Mouse (Mus musculus) heart, embryonic 14.5 days (tissue): ENCODE measurements around the gene Klf16. TPM values are rescaled to one million over a fixed set of nuclear protein-coding genes. Genes with fewer than 3 reads are reported as not detected.
A peak's percentile ranks its signal among the peaks of the same experiment; 100 is the strongest.

Experiments
- ATAC-seq: fragments of 200-750 bp; cut with Nextera tagmentation; 2 replicates; pipeline ENCODE4 v1.8.0; 2017; ENCODE audit warnings: low read depth, moderate TSS enrichment; ENCODE audit not compliant: insufficient number of reproducible peaks, insufficient read depth, low FRiP score
- H3K27ac ChIP-seq, 2 experiments: fragments of 200-500 bp in 1 of 2; fragments of 300-500 bp in 1 of 2; sonication (generic) in 1 of 2; replicated peaks in 1 of 2; 2 replicates each; pipeline ENCODE4 v1.5.1; 2012 to 2014; ENCODE audit warnings: low read depth in 2 of 2, low read length in 2 of 2, control low read depth in 1 of 2, mild to moderate bottlenecking in 1 of 2, mixed read lengths in 1 of 2; ENCODE audit not compliant: control insufficient read depth in 1 of 2, insufficient read depth in 1 of 2
- H3K27me3 ChIP-seq: fragments of 300-500 bp; sonication (generic); 2 replicates; pipeline ENCODE4 v1.6.1; 2014; ENCODE audit warnings: mild to moderate bottlenecking, low read length, control low read depth; ENCODE audit not compliant: control insufficient read depth, insufficient read depth
- H3K36me3 ChIP-seq: fragments of 300-500 bp; sonication (generic); 2 replicates; pipeline ENCODE4 v1.6.1; 2014; ENCODE audit warnings: mild to moderate bottlenecking, control low read depth, low read length, mixed read lengths; ENCODE audit not compliant: control insufficient read depth, insufficient read depth
- H3K4me1 ChIP-seq, 2 experiments: fragments of 200-500 bp in 1 of 2; fragments of 300-500 bp in 1 of 2; sonication (generic) in 1 of 2; 2 replicates each; pipeline ENCODE4 v1.6.1; 2012 to 2014; ENCODE audit warnings: low read length in 2 of 2, control low read depth in 1 of 2, mixed read lengths in 1 of 2; ENCODE audit not compliant: control insufficient read depth in 2 of 2, insufficient read depth in 2 of 2
- H3K4me2 ChIP-seq: fragments of 300-500 bp; sonication (generic); 2 replicates; pipeline ENCODE4 v1.6.1; 2014; ENCODE audit warnings: mild to moderate bottlenecking, low read length
- H3K4me3 ChIP-seq, 2 experiments: fragments of 200-500 bp in 1 of 2; fragments of 300-500 bp in 1 of 2; sonication (generic) in 1 of 2; 2 replicates each; pipeline ENCODE4 v1.5.1; 2012 to 2014; ENCODE audit warnings: low read length in 2 of 2, mild to moderate bottlenecking in 2 of 2, control low read depth in 1 of 2, low read depth in 1 of 2, moderate library complexity in 1 of 2; ENCODE audit not compliant: control insufficient read depth in 1 of 2, insufficient read depth in 1 of 2
- H3K9ac ChIP-seq: fragments of 300-500 bp; sonication (generic); 2 replicates; pipeline ENCODE4 v1.6.1; 2014; ENCODE audit warnings: mild to moderate bottlenecking, low read length
- H3K9me3 ChIP-seq: fragments of 300-500 bp; sonication (generic); 2 replicates; pipeline ENCODE4 v1.6.1; 2016; ENCODE audit warnings: low read length, control low read depth; ENCODE audit not compliant: control insufficient read depth
- WGBS: fragments of 180-500 bp; shearing (Covaris S2); extraction: QIAGEN DNeasy Blood & Tissue Kit; methylation state at CpG from one replicate; pipeline ENCODE4 v1.1.7; 2014; 5-methylcytosine and 5-hydroxymethylcytosine counted together
- polyA plus RNA-seq: library from polyadenylated mRNA; unstranded; fragments of >200 nt; fragmentation: Nextera tagmentation; extraction: Ambion mirVana; gene quantifications from 2 replicates; pipeline ENCODE4 v1.2.1, GENCODE M21; 2014

Klf16 gene
- polyA plus RNA-seq = 3.5 and 5.0 TPM in 2 replicates

DNA sequence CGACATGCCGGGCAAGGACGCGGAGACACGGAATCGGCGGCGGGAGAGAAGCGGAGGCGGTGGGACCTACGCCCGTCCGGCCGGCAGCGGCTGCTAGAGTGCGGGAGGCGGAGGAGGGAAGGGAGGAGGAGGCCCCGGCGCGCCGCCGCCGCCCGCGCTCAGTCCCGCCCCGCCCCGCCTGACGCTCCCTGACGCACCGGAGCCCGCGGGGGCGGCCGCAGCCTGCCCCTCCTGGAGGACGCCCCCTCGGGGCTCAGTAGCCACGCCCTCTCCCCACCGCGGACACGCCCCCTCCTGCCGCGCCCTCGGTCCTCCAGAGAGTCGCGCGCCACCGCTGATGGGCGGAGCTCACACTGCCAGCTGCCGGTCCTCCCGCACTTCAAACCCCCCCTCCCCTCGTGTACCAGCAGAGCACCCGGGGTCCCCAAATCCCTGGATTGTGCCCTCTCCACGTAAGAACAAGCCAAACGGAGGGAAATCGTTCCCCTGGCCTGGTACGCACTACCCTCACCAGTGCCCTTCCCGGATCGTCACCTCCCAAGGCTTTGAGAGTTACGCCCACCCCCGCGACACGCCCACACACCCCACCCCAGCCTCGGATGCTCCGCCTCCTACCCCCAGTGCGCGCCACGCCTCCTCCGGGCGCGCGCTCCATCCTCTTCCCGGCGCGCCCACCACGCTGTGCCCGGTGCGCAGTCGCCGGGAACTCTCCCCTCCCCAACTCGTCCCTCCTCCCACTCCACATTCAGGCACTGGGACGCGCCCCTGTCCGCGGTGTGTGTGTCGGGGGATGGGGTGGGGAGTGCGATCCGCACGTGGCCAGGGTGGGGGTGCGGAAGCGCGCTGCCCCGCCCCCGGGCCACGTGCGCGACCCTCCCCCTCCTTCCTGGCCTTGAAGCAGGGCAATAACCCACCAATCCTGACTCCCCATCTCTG, at the start of gene Klf16:
Gene Klf16 (minus strand): TSS at position 127 of the 936 bp plus-strand sequence.
- H3K27ac ChIP-seq = peak within 1 kb of the TSS; percentile 83 to 92
- peak within 1 kb of the TSS; percentile 87 for H3K9ac ChIP-seq
- peak within 1 kb of the TSS; percentile 92 for H3K4me2 ChIP-seq
- ATAC-seq = peak; percentile 84
- peak within 1 kb of the TSS; percentile 81 to 87 for H3K4me3 ChIP-seq
- H3K4me1 ChIP-seq = peaks cover 22 to 39% of the 10 kb centered on the region in 2 experiments
- peaks cover 11% of the 10 kb centered on the region; the same call in 1 of the 2 replicates for H3K36me3 ChIP-seq
- WGBS = under 1% methylated on average over 71 of the region's 97 CpGs
- H3K27me3 ChIP-seq = no peaks in the 10 kb centered on the region
- H3K9me3 ChIP-seq = no peaks in the 10 kb centered on the region

DNA sequence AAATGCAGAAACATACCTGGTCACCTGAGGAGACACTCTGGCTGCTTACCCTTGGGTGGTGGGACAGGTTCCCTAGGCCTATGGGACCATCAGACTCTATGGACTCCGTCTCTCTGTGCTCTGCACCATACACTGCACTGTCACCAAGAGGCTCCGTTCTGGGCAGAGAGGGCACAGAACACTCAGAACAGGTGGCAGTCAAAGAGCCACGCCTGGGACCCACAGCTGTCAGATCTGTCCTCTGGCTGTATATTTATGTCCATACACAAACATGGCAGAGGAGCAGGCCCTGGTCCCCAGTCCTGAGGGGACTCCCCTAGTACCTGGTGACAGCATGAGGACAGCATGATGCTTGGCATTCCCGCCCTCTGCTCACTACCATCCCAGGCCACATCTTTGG, 48.6 kb upstream of the Klf16 start:
- ATAC-seq = no peak
- Histone ChIP-seq H3K27me3 (no peaks in the 10 kb centered on the region), H3K9ac (peak overlapping the region; percentile 22; the same call in 1 of the 2 replicates), H3K36me3 (no peaks in the 10 kb centered on the region), H3K4me2 (no peak overlapping the region), H3K4me3 (no peak overlapping the region), H3K27ac (no peak overlapping the region), H3K4me1 (peaks cover 42 to 66% of the 10 kb centered on the region in 2 experiments), H3K9me3 (no peaks in the 10 kb centered on the region)
- 86% methylated on average over 4 of the region's 4 CpGs for WGBS

DNA sequence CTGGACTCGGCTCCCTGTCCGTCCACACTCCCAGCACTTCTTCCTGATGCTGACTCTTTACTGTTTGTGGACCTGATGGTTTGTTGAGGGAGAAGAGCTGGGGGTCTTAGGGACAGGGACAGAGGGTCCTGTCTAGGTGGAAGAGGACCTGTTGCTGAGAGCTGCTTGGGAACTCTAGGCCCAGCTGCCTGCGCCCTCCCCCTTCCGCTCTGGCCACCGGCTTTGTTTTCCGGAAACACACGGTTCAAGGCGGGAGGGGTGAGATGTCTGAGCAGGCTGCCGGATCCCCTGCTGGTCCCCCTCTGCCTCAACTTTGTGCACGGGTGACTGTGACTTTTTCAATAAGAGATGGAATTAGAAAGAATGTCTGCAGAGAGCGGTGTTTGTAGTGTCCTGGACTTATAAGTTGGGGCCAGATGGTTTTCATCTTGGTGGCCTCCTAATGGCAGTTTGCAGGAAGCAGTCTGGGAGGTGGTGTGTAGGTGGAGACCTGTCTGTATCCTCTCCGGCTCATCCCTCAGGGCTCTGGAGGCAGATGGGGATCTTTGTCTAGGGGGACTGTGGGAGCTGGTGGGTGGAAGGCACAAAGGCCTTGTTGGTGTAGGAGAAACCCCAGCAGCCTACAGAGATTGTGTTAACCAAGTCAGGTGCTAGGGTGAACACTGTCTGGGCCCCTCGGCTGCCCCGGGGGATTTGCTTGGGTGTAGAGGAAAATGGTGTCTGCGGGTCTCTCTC, 46.5 kb upstream of the Klf16 start:
- H3K36me3 ChIP-seq = no peaks in the 10 kb centered on the region
- H3K9ac ChIP-seq = peak overlapping the region; percentile 96
- peak overlapping the region; percentile 86 to 90 for H3K27ac ChIP-seq
- H3K4me3 ChIP-seq = peak overlapping the region; percentile 86 to 92
- H3K9me3 ChIP-seq = no peaks in the 10 kb centered on the region
- peak overlapping the region; percentile 98 for H3K4me2 ChIP-seq
- H3K4me1 ChIP-seq = peaks cover 28 to 50% of the 10 kb centered on the region in 2 experiments
- no peak for ATAC-seq
- WGBS = 13% methylated on average over 15 of the region's 15 CpGs
- no peaks in the 10 kb centered on the region for H3K27me3 ChIP-seq

DNA sequence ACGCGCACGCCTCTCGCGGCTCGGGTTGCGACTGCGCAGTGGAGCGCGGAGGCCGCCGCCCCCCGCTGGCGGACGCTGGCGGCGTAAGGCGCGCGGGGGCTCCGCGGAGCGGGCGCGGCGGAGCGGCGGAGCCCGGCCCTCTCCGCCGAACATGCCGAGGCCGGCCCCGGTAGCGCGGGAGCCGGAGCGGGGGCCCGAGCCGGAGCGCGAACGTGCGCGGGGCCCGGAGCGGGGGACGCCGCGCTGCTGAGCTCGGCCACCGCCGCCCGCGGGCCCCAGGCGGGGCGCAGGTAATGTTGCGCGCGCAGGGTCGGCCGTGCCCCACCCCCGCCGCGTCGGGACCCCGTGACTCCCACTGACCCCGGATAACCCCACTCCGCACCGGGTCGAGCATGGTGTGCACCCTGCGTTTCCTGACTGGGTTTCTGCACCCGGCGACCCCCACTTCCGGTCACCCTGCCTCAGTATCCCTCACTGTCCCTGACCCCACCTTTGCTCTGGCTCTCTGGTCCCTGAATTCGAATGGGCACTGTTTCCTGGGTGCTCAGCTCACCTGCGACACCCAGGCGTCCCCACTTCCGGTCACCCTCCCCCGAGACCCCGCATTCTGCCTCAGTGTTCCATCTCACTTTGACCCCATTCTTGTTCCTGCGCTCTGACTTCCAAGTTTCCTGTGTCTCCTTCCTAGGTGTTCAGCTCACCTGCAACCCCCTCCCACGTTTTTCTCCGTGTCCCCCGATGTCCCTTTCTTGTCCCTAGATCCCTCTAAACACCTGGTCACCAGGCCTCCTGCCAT, 45.7 kb upstream of the Klf16 start, which contains the start of gene Csnk1g2:
Gene Csnk1g2 (plus strand): TSS at position 178 of the 796 bp plus-strand sequence.
- WGBS = under 1% methylated on average over 74 of the region's 85 CpGs
- Histone ChIP-seq H3K9me3 (no peaks in the 10 kb centered on the region), H3K4me3 (peak within 1 kb of the TSS; percentile 86 to 92), H3K4me1 (peaks cover 27 to 47% of the 10 kb centered on the region in 2 experiments), H3K4me2 (peak within 1 kb of the TSS; percentile 98), H3K27ac (peak within 1 kb of the TSS; percentile 90 to 99), H3K27me3 (no peaks in the 10 kb centered on the region), H3K36me3 (no peaks in the 10 kb centered on the region), H3K9ac (peak within 1 kb of the TSS; percentile 96)
- peak; percentile 10 for ATAC-seq

DNA sequence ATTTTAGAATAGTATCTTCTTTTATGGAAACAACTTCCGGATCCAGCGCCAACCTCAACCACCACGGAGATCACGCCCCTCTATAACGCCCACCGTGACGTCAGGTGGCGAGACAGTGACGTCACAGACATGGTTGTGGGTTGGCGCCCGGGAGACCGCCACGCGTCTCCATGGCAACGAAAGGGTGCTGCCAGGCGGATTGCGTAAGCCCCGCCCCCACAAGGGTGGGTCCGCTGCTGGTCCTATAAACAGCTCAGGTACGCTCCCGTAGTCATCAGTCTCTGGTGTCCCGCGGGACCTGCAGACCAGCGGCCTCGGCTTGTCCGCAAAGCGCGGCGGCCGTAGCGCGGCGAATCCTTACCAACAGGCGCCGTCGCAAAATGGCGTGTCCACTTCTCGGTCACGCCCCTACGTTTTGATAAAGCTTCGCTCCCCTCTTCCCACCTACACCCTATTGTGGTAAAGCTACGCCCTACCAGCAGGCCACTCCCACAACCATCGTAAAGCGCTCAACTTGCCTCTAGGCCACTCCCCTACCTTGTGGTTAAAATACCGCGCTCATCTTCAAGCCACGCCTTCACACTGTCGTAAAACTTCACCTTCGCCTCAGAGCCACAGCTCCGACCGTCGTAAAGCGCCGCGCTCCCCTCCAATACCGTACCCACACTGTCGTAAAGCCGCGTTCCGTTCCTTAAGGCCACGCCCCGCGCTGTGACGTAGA, 45.0 kb upstream of the Klf16 start:
- Histone ChIP-seq H3K27ac (peak overlapping the region; percentile 90 to 99), H3K4me2 (peak overlapping the region; percentile 71), H3K9ac (peak overlapping the region; percentile 96), H3K36me3 (no peaks in the 10 kb centered on the region), H3K27me3 (no peaks in the 10 kb centered on the region), H3K4me3 (peak overlapping the region; percentile 86 to 92), H3K4me1 (peaks cover 20 to 40% of the 10 kb centered on the region in 2 experiments), H3K9me3 (no peaks in the 10 kb centered on the region)
- peak; percentile 95 for ATAC-seq
- WGBS = under 1% methylated on average over 64 of the region's 64 CpGs

DNA sequence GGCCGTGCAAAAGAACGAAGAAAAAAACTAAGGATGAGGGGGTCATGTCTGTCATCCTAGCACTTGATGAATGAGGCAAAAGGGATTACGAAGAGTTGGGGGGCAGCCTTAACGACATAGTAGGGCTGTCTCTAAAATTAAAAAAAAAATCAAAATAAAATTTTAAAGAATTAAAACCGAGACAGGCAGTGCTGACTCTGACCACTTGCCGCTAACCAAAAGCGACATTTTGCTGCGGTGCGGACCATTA, 44.5 kb upstream of the Klf16 start:
- H3K9ac ChIP-seq = peak overlapping the region; percentile 63
- peak overlapping the region; percentile 71 for H3K4me2 ChIP-seq
- H3K4me3 ChIP-seq = peak overlapping the region; percentile 83 to 92
- no peaks in the 10 kb centered on the region for H3K9me3 ChIP-seq
- no peak for ATAC-seq
- peak overlapping the region; percentile 89 to 99 for H3K27ac ChIP-seq
- H3K27me3 ChIP-seq = no peaks in the 10 kb centered on the region
- no peaks in the 10 kb centered on the region for H3K36me3 ChIP-seq
- 2% methylated on average over 9 of the region's 9 CpGs for WGBS
- H3K4me1 ChIP-seq = peaks cover 20 to 39% of the 10 kb centered on the region in 2 experiments
